Mouse (Mus musculus) myocyte (in vitro differentiated cells): ENCODE data around the gene Crtc2. TPM values are rescaled to one million over a fixed set of nuclear protein-coding genes. Genes with fewer than 3 reads are reported as not detected.

Source experiments
- H3K27me3 ChIP-seq: one replicate; pipeline ENCODE4 v1.6.1; 2011; ENCODE audit not compliant: control insufficient read depth, insufficient read depth, insufficient read length
- H3K36me3 ChIP-seq: one replicate; pipeline ENCODE4 v1.6.1; 2011; ENCODE audit not compliant: control insufficient read depth, insufficient read depth
- H3K4me2 ChIP-seq: one replicate; pipeline ENCODE4 v1.6.1; 2011; ENCODE audit warnings: low read depth, control low read depth
- H3K4me3 ChIP-seq: one replicate; pipeline ENCODE4 v1.5.1; 2011; ENCODE audit warnings: mild to moderate bottlenecking, control low read depth, moderate library complexity
- H3K79me2 ChIP-seq: one replicate; pipeline ENCODE4 v1.6.1; 2011; ENCODE audit not compliant: control insufficient read depth, insufficient read depth
- H3ac ChIP-seq: one replicate; pipeline ENCODE4 v1.6.1; 2011; ENCODE audit not compliant: control insufficient read depth, insufficient read length
- CEBPB ChIP-seq: IDR thresholded peaks from 2 replicates; pipeline ENCODE4 v1.6.1; 2011; ENCODE audit warnings: mild to moderate bottlenecking, moderate library complexity; ENCODE audit not compliant: poor library complexity, insufficient read depth, severe bottlenecking
- E2F4 ChIP-seq: IDR thresholded peaks from one replicate; pipeline ENCODE4 v1.6.1; 2011; ENCODE audit warnings: mild to moderate bottlenecking, control low read depth, moderate library complexity; ENCODE audit not compliant: insufficient read depth
- MAX ChIP-seq: IDR thresholded peaks from one replicate; pipeline ENCODE4 v1.6.1; 2011; ENCODE audit warnings: low read depth, mild to moderate bottlenecking, control low read depth
- MYOD1 ChIP-seq, 3 experiments: IDR thresholded peaks; one replicate each; pipeline ENCODE4 v1.6.1; 2011; ENCODE audit warnings: control low read depth in 2 of 3, low read depth in 2 of 3, mild to moderate bottlenecking in 2 of 3, moderate library complexity in 1 of 3; ENCODE audit not compliant: insufficient read length in 2 of 3, control insufficient read depth in 1 of 3
- MYOG ChIP-seq, 3 experiments: IDR thresholded peaks; one replicate each; pipeline ENCODE4 v1.6.1; 2011; ENCODE audit warnings: control low read depth in 2 of 3, low read depth in 2 of 3, mild to moderate bottlenecking in 2 of 3; ENCODE audit not compliant: insufficient read length in 2 of 3, control insufficient read depth in 1 of 3, insufficient read depth in 1 of 3
- POLR2A ChIP-seq: IDR thresholded peaks from one replicate; pipeline ENCODE4 v1.6.1; 2011; ENCODE audit warnings: low read depth, mild to moderate bottlenecking, control low read depth, moderate library complexity; ENCODE audit not compliant: insufficient read length
- POLR2AphosphoS2 ChIP-seq: IDR thresholded peaks from one replicate; pipeline ENCODE4 v1.6.1; 2011; ENCODE audit warnings: low read depth, control low read depth; ENCODE audit not compliant: insufficient read length
- REST ChIP-seq: IDR thresholded peaks from one replicate; pipeline ENCODE4 v1.6.1; 2011; ENCODE audit warnings: mild to moderate bottlenecking, control low read depth, moderate library complexity; ENCODE audit not compliant: insufficient read depth, insufficient read length
- SRF ChIP-seq: IDR thresholded peaks from one replicate; pipeline ENCODE4 v1.6.1; 2011; ENCODE audit warnings: low read depth; ENCODE audit not compliant: control insufficient read depth, insufficient read length
- TCF12 ChIP-seq: IDR thresholded peaks from one replicate; pipeline ENCODE4 v1.6.1; 2011; ENCODE audit warnings: mild to moderate bottlenecking, control low read depth; ENCODE audit not compliant: poor library complexity, insufficient read depth, severe bottlenecking
- TCF3 ChIP-seq: IDR thresholded peaks from one replicate; pipeline ENCODE4 v1.6.1; 2011; ENCODE audit warnings: low read depth, control low read depth; ENCODE audit not compliant: insufficient read length
- USF1 ChIP-seq: IDR thresholded peaks from one replicate; pipeline ENCODE4 v1.6.1; 2011; ENCODE audit warnings: low read depth, mild to moderate bottlenecking, control low read depth, moderate library complexity
- polyA plus RNA-seq: library from polyadenylated mRNA; unstranded; fragments of >200 nt; fragmentation: generic; extraction: Trizol; gene quantifications from one replicate; pipeline ENCODE4 v1.2.1, GENCODE M21; 2012; ENCODE audit warnings: missing spikeins

The Crtc2 gene
- polyA plus RNA-seq, 1 experiment: 19.9 TPM

- H3K27me3 ChIP-seq: no peaks in the 10 kb centered on the region
- no peak overlapping the region for H3ac ChIP-seq
- TF ChIP-seq POLR2A (no peak), REST (no peak), USF1 (no peak), SRF (no peak), MAX (no peak), POLR2AphosphoS2 (no peak), TCF3 (no peak), TCF12 (no peak), E2F4 (no peak), MYOG (IDR thresholded peaks at IDR 0.05; ENCODE audit: control insufficient read depth in 1 of 3, insufficient read depth in 1 of 3, insufficient read length in 2 of 3, low read depth in 2 of 3) (no peak), MYOD1 (IDR thresholded peaks at IDR 0.05; ENCODE audit: control insufficient read depth in 1 of 3, insufficient read length in 2 of 3, low read depth in 2 of 3) (no peak), CEBPB (no peak)
- peaks cover 22% of the 10 kb centered on the region for H3K79me2 ChIP-seq
- no peak overlapping the region for H3K4me3 ChIP-seq
- no peak overlapping the region for H3K4me2 ChIP-seq
- H3K36me3 ChIP-seq: no peaks in the 10 kb centered on the region
These were observed 36.6 kb downstream of the Crtc2 start for GRCm38 (mm10) chr3:90290602-90291001.

- H3K27me3 ChIP-seq: no peaks in the 10 kb centered on the region
- H3K79me2 ChIP-seq: peaks cover 35% of the 10 kb centered on the region
- H3K4me2 ChIP-seq: peak overlapping the region; percentile 93
- no peaks in the 10 kb centered on the region for H3K36me3 ChIP-seq
- no peak for TF ChIP-seq MYOG (IDR thresholded peaks at IDR 0.05; ENCODE audit: control insufficient read depth in 1 of 3, insufficient read depth in 1 of 3, insufficient read length in 2 of 3, low read depth in 2 of 3)
- peak overlapping the region; percentile 90 for H3K4me3 ChIP-seq
- H3ac ChIP-seq: no peak overlapping the region
These were observed 38.0 kb downstream of the Crtc2 start for GRCm38 (mm10) chr3:90291982-90292344.

GRCm38 (mm10) chr3:90292345-90293275, 38.6 kb downstream of the Crtc2 start, which contains the start of gene Gatad2b:
Gene Gatad2b, plus strand, starts transcription at chr3:90293178.
- peak within 1 kb of the TSS; percentile 90 for H3K4me3 ChIP-seq
- H3K79me2 ChIP-seq: peaks cover 42% of the 10 kb centered on the region
- no peaks in the 10 kb centered on the region for H3K27me3 ChIP-seq
- H3K36me3 ChIP-seq: no peaks in the 10 kb centered on the region
- TF ChIP-seq TCF12 (no peak), SRF (peak; percentile 6), POLR2A (peak; percentile 57), POLR2AphosphoS2 (peak; percentile 40)
- H3ac ChIP-seq: peak within 1 kb of the TSS; percentile 77
- peak within 1 kb of the TSS; percentile 93 for H3K4me2 ChIP-seq

- Histone ChIP-seq H3K27me3 (no peaks in the 10 kb centered on the region), H3K79me2 (peaks cover 51% of the 10 kb centered on the region), H3K36me3 (no peaks in the 10 kb centered on the region), H3K4me3 (peak overlapping the region; percentile 90), H3ac (peak overlapping the region; percentile 77), H3K4me2 (peak overlapping the region; percentile 89)
- no peak for TF ChIP-seq E2F4
- TF ChIP-seq MYOG (IDR thresholded peaks at IDR 0.05; ENCODE audit: control insufficient read depth in 1 of 3, insufficient read depth in 1 of 3, insufficient read length in 2 of 3, low read depth in 2 of 3): no peak
- TF ChIP-seq USF1: no peak
- TF ChIP-seq POLR2A: peak; percentile 24
These were observed 39.5 kb downstream of the Crtc2 start for GRCm38 (mm10) chr3:90293352-90294063.

- peaks cover 56% of the 10 kb centered on the region for H3K79me2 ChIP-seq
- no peaks in the 10 kb centered on the region for H3K36me3 ChIP-seq
- peak overlapping the region; percentile 89 for H3K4me2 ChIP-seq
- H3K27me3 ChIP-seq: no peaks in the 10 kb centered on the region
- peak overlapping the region; percentile 77 for H3ac ChIP-seq
- no peak for TF ChIP-seq TCF12
- no peak for TF ChIP-seq MYOD1 (IDR thresholded peaks at IDR 0.05; ENCODE audit: control insufficient read depth in 1 of 3, insufficient read length in 2 of 3, low read depth in 2 of 3)
- TF ChIP-seq CEBPB: no peak
- TF ChIP-seq MAX: no peak
- peak overlapping the region; percentile 90 for H3K4me3 ChIP-seq
These were observed 40.1 kb downstream of the Crtc2 start for GRCm38 (mm10) chr3:90294064-90294440.
